Mouse (Mus musculus) midbrain, embryonic 11.5 days (tissue): ENCODE measurements at regions not wholly inside any gene's neighbourhood (a gene's known extent, or its start where the extent isn't known, plus 50 kb on each side); places are given as distances from the start of the nearest gene placed in this dataset.
"Not testable (repeated sequence)": the region's sequence is repeated elsewhere in the genome, so short reads cannot be mapped to it uniquely, and the experiment has no call there.

Experiments used
- ATAC-seq: fragments of 200-750 bp; cut with Nextera tagmentation; 2 replicates; pipeline ENCODE4 v1.8.0; 2017; ENCODE audit warnings: moderate TSS enrichment, moderate library complexity; ENCODE audit not compliant: low FRiP score
- DNase-seq: peaks from one replicate; pipeline ENCODE4 v3.0.0; 2015; ENCODE audit warnings: low spot score; ENCODE audit errors: missing footprints
- H3K27ac ChIP-seq: fragments of 300-500 bp; sonication (generic); 2 replicates; pipeline ENCODE4 v1.5.1; 2014; ENCODE audit warnings: low read depth, low read length
- H3K27me3 ChIP-seq: fragments of 300-500 bp; sonication (generic); 2 replicates; pipeline ENCODE4 v1.6.1; 2014; ENCODE audit warnings: mild to moderate bottlenecking, low read length, moderate library complexity, mixed read lengths; ENCODE audit not compliant: control insufficient read depth, insufficient read depth
- H3K36me3 ChIP-seq: fragments of 300-500 bp; sonication (generic); 2 replicates; pipeline ENCODE4 v1.6.1; 2014; ENCODE audit warnings: mild to moderate bottlenecking, low read length, moderate library complexity, mixed read lengths; ENCODE audit not compliant: control insufficient read depth, insufficient read depth
- H3K4me1 ChIP-seq: fragments of 300-500 bp; sonication (generic); 2 replicates; pipeline ENCODE4 v1.6.1; 2014; ENCODE audit warnings: low read length; ENCODE audit not compliant: control insufficient read depth, insufficient read depth
- H3K4me2 ChIP-seq: fragments of 300-500 bp; sonication (generic); 2 replicates; pipeline ENCODE4 v1.6.1; 2014; ENCODE audit warnings: mild to moderate bottlenecking, moderate library complexity
- H3K4me3 ChIP-seq: fragments of 300-500 bp; sonication (generic); 2 replicates; pipeline ENCODE4 v1.5.1; 2014; ENCODE audit warnings: low read depth, low read length
- H3K9ac ChIP-seq: fragments of 300-500 bp; sonication (generic); 2 replicates; pipeline ENCODE4 v1.6.1; 2014; ENCODE audit warnings: low read length
- H3K9me3 ChIP-seq: fragments of 300-500 bp; sonication (generic); 2 replicates; pipeline ENCODE4 v1.6.1; 2016; ENCODE audit warnings: low read length; ENCODE audit not compliant: control insufficient read depth
- WGBS: fragments of 180-500 bp; shearing (Covaris S2); extraction: QIAGEN DNeasy Blood & Tissue Kit; methylation state at CpG from one replicate; pipeline ENCODE4 v1.1.7; 2014; 5-methylcytosine and 5-hydroxymethylcytosine counted together

- DNase-seq, H3K36me3 ChIP-seq, H3K9me3 ChIP-seq, H3K4me1 ChIP-seq, ATAC-seq, H3K4me3 ChIP-seq, H3K9ac ChIP-seq, H3K27ac ChIP-seq, H3K4me2 ChIP-seq, H3K27me3 ChIP-seq: not testable (repeated sequence)
- 0% methylated on average over 1 of the region's 1 CpGs for WGBS
These were observed 124.7 kb upstream of the Fgf14 start for GRCm38 (mm10) chr14:124801589-124801988.

- DNase-seq, result peak; percentile 70
- Histone ChIP-seq H3K27me3 (no peaks in the 10 kb centered on the region), H3K4me2 (no peak overlapping the region), H3K36me3 (no peaks in the 10 kb centered on the region), H3K9ac (no peak overlapping the region), H3K4me3 (no peak overlapping the region), H3K9me3 (no peaks in the 10 kb centered on the region), H3K27ac (no peak overlapping the region), H3K4me1 (no peaks in the 10 kb centered on the region)
- WGBS, result 89% methylated on average over 5 of the region's 5 CpGs
- ATAC-seq, result no peak
These were observed 123.5 kb upstream of the Fgf14 start for GRCm38 (mm10) chr14:124800421-124800820.

GRCm38 (mm10) chr14:124775402-124775801 is 98.5 kb upstream of the Fgf14 start:
- ATAC-seq, result no peak

GRCm38 (mm10) chr14:124767996-124768395 is 91.1 kb upstream of the Fgf14 start:
- DNase-seq, result no peak
- 91% methylated on average over 3 of the region's 3 CpGs for WGBS
- Histone ChIP-seq H3K4me3 (no peak overlapping the region), H3K9ac (no peak overlapping the region), H3K4me2 (no peak overlapping the region), H3K27me3 (no peaks in the 10 kb centered on the region), H3K4me1 (no peaks in the 10 kb centered on the region), H3K27ac (no peak overlapping the region), H3K9me3 (no peaks in the 10 kb centered on the region), H3K36me3 (no peaks in the 10 kb centered on the region)
- ATAC-seq, result no peak

More at GRCm38 (mm10) chr14:124775402-124775801, 98.5 kb upstream of the Fgf14 start:
- no peak overlapping the region for H3K4me3 ChIP-seq
- H3K4me1 ChIP-seq, result no peaks in the 10 kb centered on the region
- no peak overlapping the region for H3K9ac ChIP-seq
- H3K27ac ChIP-seq, result no peak overlapping the region
- no peaks in the 10 kb centered on the region for H3K9me3 ChIP-seq
- no peaks in the 10 kb centered on the region for H3K27me3 ChIP-seq
- H3K4me2 ChIP-seq, result no peak overlapping the region
- no peaks in the 10 kb centered on the region for H3K36me3 ChIP-seq
- DNase-seq, result no peak

- H3K4me3 ChIP-seq, result no peak overlapping the region
- WGBS, result 83% methylated on average over 2 of the region's 2 CpGs
These were observed 90.3 kb upstream of the Fgf14 start for GRCm38 (mm10) chr14:124767234-124767633.

GRCm38 (mm10) chr14:124742491-124742890 is 65.6 kb upstream of the Fgf14 start:
- H3K27ac ChIP-seq, result no peak overlapping the region
- ATAC-seq (peak; percentile 87), DNase-seq (peak; percentile 84)
- H3K4me1 ChIP-seq, result no peaks in the 10 kb centered on the region
- 33% methylated on average over 2 of the region's 2 CpGs for WGBS
- H3K9me3 ChIP-seq, result no peaks in the 10 kb centered on the region
- no peaks in the 10 kb centered on the region for H3K27me3 ChIP-seq
- no peak overlapping the region for H3K4me2 ChIP-seq
- no peaks in the 10 kb centered on the region for H3K36me3 ChIP-seq
- no peak overlapping the region for H3K4me3 ChIP-seq
- H3K9ac ChIP-seq, result no peak overlapping the region

More at GRCm38 (mm10) chr14:124767234-124767633, 90.3 kb upstream of the Fgf14 start:
- DNase-seq, result no peak
- ATAC-seq, result no peak
- Histone ChIP-seq H3K27ac (no peak overlapping the region), H3K36me3 (no peaks in the 10 kb centered on the region), H3K4me2 (no peak overlapping the region), H3K4me1 (no peaks in the 10 kb centered on the region), H3K27me3 (no peaks in the 10 kb centered on the region), H3K9ac (no peak overlapping the region), H3K9me3 (no peaks in the 10 kb centered on the region)
